Mouse (Mus musculus) hindbrain, postnatal 0 days (tissue): Measurements from ENCODE around the gene Pttg1ip. TPM values are rescaled to one million over a fixed set of nuclear protein-coding genes. Genes with fewer than 3 reads are reported as not detected.

Source experiments
- ATAC-seq: fragments of 200-750 bp; cut with Nextera tagmentation; 2 replicates; pipeline ENCODE4 v1.8.0; 2017; ENCODE audit warnings: mild to moderate bottlenecking, moderate TSS enrichment, moderate library complexity
- DNase-seq: peaks from one replicate; pipeline ENCODE4 v3.0.0-alpha.2; 2015; ENCODE audit warnings: low spot score
- H3K27ac ChIP-seq: fragments of 300-500 bp; sonication (generic); 2 replicates; pipeline ENCODE4 v1.5.1; 2014; ENCODE audit warnings: mild to moderate bottlenecking
- H3K27me3 ChIP-seq: fragments of 300-500 bp; sonication (generic); 2 replicates; pipeline ENCODE4 v1.6.1; 2014; ENCODE audit warnings: low read length, mixed read lengths; ENCODE audit not compliant: insufficient read depth
- H3K36me3 ChIP-seq: fragments of 300-500 bp; sonication (generic); 2 replicates; pipeline ENCODE4 v1.6.1; 2014; ENCODE audit warnings: low read length, mixed read lengths; ENCODE audit not compliant: insufficient read depth
- H3K4me1 ChIP-seq: fragments of 300-500 bp; sonication (generic); 2 replicates; pipeline ENCODE4 v1.6.1; 2014; ENCODE audit warnings: antibody characterized with exemption, low read length, mixed read lengths; ENCODE audit not compliant: insufficient read depth
- H3K4me2 ChIP-seq: fragments of 300-500 bp; sonication (generic); 2 replicates; pipeline ENCODE4 v1.6.1; 2014; ENCODE audit warnings: low read depth, mild to moderate bottlenecking, low read length, moderate library complexity, mixed read lengths
- H3K4me3 ChIP-seq: fragments of 300-500 bp; sonication (generic); 2 replicates; pipeline ENCODE4 v1.5.1; 2014; ENCODE audit warnings: low read length
- H3K9ac ChIP-seq: fragments of 300-500 bp; sonication (generic); replicated peaks from 2 replicates; pipeline ENCODE4 v1.6.1; 2014; ENCODE audit warnings: mild to moderate bottlenecking, low read length, moderate library complexity, mixed read lengths
- H3K9me3 ChIP-seq: fragments of 300-500 bp; sonication (generic); 2 replicates; pipeline ENCODE4 v1.6.1; 2016; ENCODE audit warnings: low read length, mixed read lengths
- CTCF ChIP-seq: IDR thresholded peaks from 2 replicates; pipeline ENCODE4 v1.5.1; 2016; ENCODE audit warnings: antibody characterized with exemption, control low read depth, low read depth
- whole genome bisulfite sequencing: fragments of 180-500 bp; shearing (Covaris S2); extraction: QIAGEN DNeasy Blood & Tissue Kit; methylation state at CpG from one replicate; pipeline ENCODE4 v1.1.7; 2014; 5-methylcytosine and 5-hydroxymethylcytosine counted together
- polyA plus RNA-seq: library from polyadenylated mRNA; unstranded; fragments of >200 nt; fragmentation: Nextera tagmentation; extraction: Ambion mirVana; gene quantifications from 2 replicates; pipeline ENCODE4 v1.2.1, GENCODE M21; 2015
- total RNA-seq: library from RNA; depleted of rRNA; stranded (reverse); fragments of >200 nt; gene quantifications from 2 replicates; pipeline ENCODE4 v1.2.3, GENCODE M21; 2014

The Pttg1ip gene
- total and polyA plus RNA-seq, 2 experiments from 2014 or later, result 85.9 to 87.3 TPM

DNA sequence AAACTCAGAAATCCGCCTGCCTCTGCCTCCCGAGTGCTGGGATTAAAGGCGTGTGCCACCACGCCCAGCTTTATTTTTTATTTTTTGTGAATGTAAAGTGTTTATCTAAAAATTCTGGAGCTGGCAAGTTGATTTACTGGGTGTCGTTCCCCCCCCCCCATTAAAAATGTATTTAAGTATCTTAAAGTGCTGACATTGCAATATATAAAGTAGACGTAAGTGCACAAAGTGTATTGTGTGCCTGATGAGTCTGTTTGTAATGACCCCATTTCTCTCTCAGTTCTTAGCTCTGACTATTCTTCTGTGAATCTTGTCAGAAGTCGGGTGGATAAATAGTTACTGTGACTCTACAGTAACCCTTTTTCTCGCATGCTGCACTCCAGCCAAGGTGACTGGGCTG lies 34.1 kb downstream of the Pttg1ip start:
- no peak overlapping the region for H3K27ac ChIP-seq
- ATAC-seq (no peak), DNase-seq (no peak)
- H3K27me3 ChIP-seq, result no peaks in the 10 kb centered on the region
- H3K36me3 ChIP-seq, result peaks cover 53% of the 10 kb centered on the region
- TF ChIP-seq CTCF, result no peak
- H3K4me2 ChIP-seq, result no peak overlapping the region
- H3K4me1 ChIP-seq, result no peaks in the 10 kb centered on the region
- H3K4me3 ChIP-seq, result no peak overlapping the region
- no peak overlapping the region for H3K9ac ChIP-seq
- 96% methylated on average over 8 of the region's 8 CpGs for WGBS
- no peaks in the 10 kb centered on the region for H3K9me3 ChIP-seq

GRCm38 (mm10) chr10:77616166-77616565 lies 34.6 kb downstream of the Pttg1ip start:
- 92% methylated on average over 9 of the region's 9 CpGs for WGBS
- H3K4me2 ChIP-seq, result no peak overlapping the region
- peaks cover 48% of the 10 kb centered on the region for H3K36me3 ChIP-seq
- no peak overlapping the region for H3K27ac ChIP-seq
- H3K4me1 ChIP-seq, result no peaks in the 10 kb centered on the region
- peak; percentile 29; the same call in 1 of the 2 replicates for TF ChIP-seq CTCF
- no peaks in the 10 kb centered on the region for H3K9me3 ChIP-seq
- ATAC-seq (no peak), DNase-seq (no peak)
- H3K4me3 ChIP-seq, result no peak overlapping the region
- H3K9ac ChIP-seq, result no peak overlapping the region
- H3K27me3 ChIP-seq, result no peaks in the 10 kb centered on the region

DNA sequence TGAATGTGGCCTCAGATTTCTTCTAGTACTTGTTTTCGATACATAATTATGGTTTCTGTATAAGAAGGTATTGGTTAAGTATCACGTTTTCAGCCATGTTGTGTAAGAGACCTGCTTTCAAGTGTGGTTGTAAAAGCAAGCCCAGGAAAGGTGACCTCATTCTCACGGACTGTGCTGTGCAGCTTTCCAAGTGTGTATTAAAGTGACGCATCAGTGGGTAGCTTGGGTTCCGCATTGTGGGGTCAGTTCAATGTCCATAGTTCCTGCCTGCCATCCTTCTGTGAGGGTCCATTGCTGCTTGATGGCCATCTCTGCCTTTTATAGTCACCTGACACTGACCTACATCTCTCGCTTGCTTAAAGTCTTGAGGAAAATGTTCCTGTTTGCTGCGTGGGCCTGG lies 35.4 kb downstream of the Pttg1ip start:
- H3K4me1 ChIP-seq, result no peaks in the 10 kb centered on the region
- H3K9ac ChIP-seq, result no peak overlapping the region
- WGBS, result 88% methylated on average over 7 of the region's 7 CpGs
- DNase-seq, result no peak
- H3K27ac ChIP-seq, result no peak overlapping the region
- no peak for ATAC-seq
- H3K27me3 ChIP-seq, result no peaks in the 10 kb centered on the region
- no peak overlapping the region for H3K4me2 ChIP-seq
- H3K9me3 ChIP-seq, result no peaks in the 10 kb centered on the region
- no peak for TF ChIP-seq CTCF
- peaks cover 42% of the 10 kb centered on the region for H3K36me3 ChIP-seq
- H3K4me3 ChIP-seq, result no peak overlapping the region

GRCm38 (mm10) chr10:77621546-77621945 lies 40.0 kb downstream of the Pttg1ip start:
- WGBS, result 79% methylated on average over 8 of the region's 8 CpGs

GRCm38 (mm10) chr10:77622055-77622988 lies 40.8 kb downstream of the Pttg1ip start, which contains the start of gene Ube2g2:
Gene Ube2g2 (plus strand): TSS chr10:77622275.
- Histone ChIP-seq H3K4me3 (peak within 1 kb of the TSS; percentile 95), H3K27ac (peak within 1 kb of the TSS; percentile 85), H3K9me3 (no peaks in the 10 kb centered on the region), H3K4me2 (peak within 1 kb of the TSS; percentile 92), H3K9ac (peak within 1 kb of the TSS; percentile 99), H3K4me1 (peaks cover 12% of the 10 kb centered on the region; the same call in 1 of the 2 replicates), H3K27me3 (no peaks in the 10 kb centered on the region), H3K36me3 (peaks cover 11% of the 10 kb centered on the region; the same call in 1 of the 2 replicates)
- peak; percentile 88 for ATAC-seq
- under 1% methylated on average over 88 of the region's 96 CpGs for whole genome bisulfite sequencing
- no peak for TF ChIP-seq CTCF
- DNase-seq, result peak; percentile 96

More at GRCm38 (mm10) chr10:77621546-77621945, 40.0 kb downstream of the Pttg1ip start:
- Histone ChIP-seq H3K4me1 (peaks cover 12% of the 10 kb centered on the region; the same call in 1 of the 2 replicates), H3K9ac (peak overlapping the region; percentile 99), H3K36me3 (peaks cover 16% of the 10 kb centered on the region; the same call in 1 of the 2 replicates), H3K27ac (peak overlapping the region; percentile 85), H3K4me2 (peak overlapping the region; percentile 92), H3K27me3 (no peaks in the 10 kb centered on the region), H3K4me3 (peak overlapping the region; percentile 95), H3K9me3 (no peaks in the 10 kb centered on the region)
- TF ChIP-seq CTCF, result no peak
- DNase-seq, result no peak
- no peak for ATAC-seq

- no peaks in the 10 kb centered on the region for H3K9me3 ChIP-seq
- H3K36me3 ChIP-seq, result peaks cover 3% of the 10 kb centered on the region; the same call in 1 of the 2 replicates
- TF ChIP-seq CTCF, result peak; percentile 8; the same call in 1 of the 2 replicates
- peak overlapping the region; percentile 92 for H3K4me2 ChIP-seq
- WGBS, result 3% methylated on average over 8 of the region's 8 CpGs
- H3K4me1 ChIP-seq, result peaks cover 12% of the 10 kb centered on the region; the same call in 1 of the 2 replicates
- H3K9ac ChIP-seq, result peak overlapping the region; percentile 99
- H3K4me3 ChIP-seq, result peak overlapping the region; percentile 95
- ATAC-seq (peak; percentile 75), DNase-seq (peak; percentile 81)
- peak overlapping the region; percentile 85 for H3K27ac ChIP-seq
- H3K27me3 ChIP-seq, result no peaks in the 10 kb centered on the region
Measured at GRCm38 (mm10) chr10:77623069-77623492, 41.6 kb downstream of the Pttg1ip start.
